In genomic region chr2:181581402-181582120, GRCm38 (mm10) we compare ENCODE assay signal across 8 mouse cellular contexts. TPM values are rescaled to one million over a fixed set of nuclear protein-coding genes. Genes with fewer than 3 reads are reported as not detected.
A peak's percentile ranks its signal among the peaks of the same experiment; 100 is the strongest.
DNase-seq lines count a peak whose midpoint lies in the region; ATAC-seq and TF ChIP-seq lines count a peak whose summit lies in the region.

No protein-coding gene starts in this region.

- H3K27ac ChIP-seq in bone marrow, adult 2 months (ENCODE audit: control insufficient read depth, insufficient read depth, low read depth, low read length, poor library complexity), result peak overlapping the region; percentile 92
- H3K27ac ChIP-seq in embryonic facial prominence, embryonic 15.5 days (replicated peaks), result peak overlapping the region; percentile 91
- H3K27ac ChIP-seq in limb, embryonic 12.5 days, result peak overlapping the region; percentile 91
- H3K27ac ChIP-seq in midbrain, embryonic 13.5 days, result peak overlapping the region; percentile 94

- TF ChIP-seq CTCF in bone marrow, adult 2 months (IDR thresholded peaks at IDR 0.05; ENCODE audit: control insufficient read depth, insufficient read depth, low read length), result peak; percentile 6; the same call in 1 of the 2 replicates

- H3K4me3 ChIP-seq in bone marrow, adult 2 months (replicated peaks; ENCODE audit: control insufficient read depth, low read depth, low read length), result peak overlapping the region; percentile 74
- H3K4me3 ChIP-seq in embryonic facial prominence, embryonic 15.5 days (replicated peaks), result peak overlapping the region; percentile 62
- H3K4me3 ChIP-seq in limb, embryonic 12.5 days (replicated peaks), result peak overlapping the region; percentile 77
- H3K4me3 ChIP-seq in midbrain, embryonic 13.5 days (replicated peaks), result peak overlapping the region; percentile 73

- peaks cover 1% of the 10 kb centered on the region; the same call in 1 of the 2 replicates for H3K4me1 ChIP-seq in bone marrow, adult 2 months (ENCODE audit: control insufficient read depth, insufficient read depth, low read length)
- peaks cover 27% of the 10 kb centered on the region for H3K4me1 ChIP-seq in embryonic facial prominence, embryonic 15.5 days
- peaks cover 8% of the 10 kb centered on the region for H3K4me1 ChIP-seq in limb, embryonic 12.5 days (replicated peaks)
- peaks cover 49% of the 10 kb centered on the region for H3K4me1 ChIP-seq in midbrain, embryonic 13.5 days (replicated peaks)

- H3K27me3 ChIP-seq in embryonic facial prominence, embryonic 15.5 days, result no peaks in the 10 kb centered on the region
- H3K27me3 ChIP-seq in limb, embryonic 12.5 days, result no peaks in the 10 kb centered on the region
- H3K27me3 ChIP-seq in midbrain, embryonic 13.5 days, result no peaks in the 10 kb centered on the region

- peak; percentile 84 for DNase-seq in A20 (ENCODE audit: low read depth, low spot score)
- peak; percentile 83 for DNase-seq in heart, adult 8-10 months (ENCODE audit: low spot score)
- peak; percentile 84 to 90 for DNase-seq in kidney, adult 8-10 months
- peak; percentile 74 to 86 for DNase-seq in spleen, adult 18-20 months

- peak overlapping the region; percentile 94 for H3K4me2 ChIP-seq in embryonic facial prominence, embryonic 15.5 days (replicated peaks)
- peak overlapping the region; percentile 90 for H3K4me2 ChIP-seq in limb, embryonic 12.5 days
- H3K4me2 ChIP-seq in midbrain, embryonic 13.5 days (replicated peaks), result peak overlapping the region; percentile 91

- under 1% methylated on average over 49 of the region's 49 CpGs for WGBS in bone marrow, adult 2 months
- under 1% methylated on average over 49 of the region's 49 CpGs for WGBS in embryonic facial prominence, embryonic 15.5 days
- under 1% methylated on average over 49 of the region's 49 CpGs for WGBS in limb, embryonic 12.5 days
- under 1% methylated on average over 49 of the region's 49 CpGs for WGBS in midbrain, embryonic 13.5 days

- peak; percentile 68; the same call in 1 of the 2 replicates for TF ChIP-seq POLR2A in bone marrow, adult 2 months (IDR thresholded peaks at IDR 0.05; ENCODE audit: borderline replicate concordance, control insufficient read depth, low read depth, low read length)

- peaks cover 31% of the 10 kb centered on the region for H3K36me3 ChIP-seq in embryonic facial prominence, embryonic 15.5 days
- H3K36me3 ChIP-seq in limb, embryonic 12.5 days, result peaks cover 37% of the 10 kb centered on the region
- peaks cover 38% of the 10 kb centered on the region for H3K36me3 ChIP-seq in midbrain, embryonic 13.5 days

- H3K9me3 ChIP-seq in embryonic facial prominence, embryonic 15.5 days (replicated peaks), result no peaks in the 10 kb centered on the region
- no peaks in the 10 kb centered on the region for H3K9me3 ChIP-seq in limb, embryonic 12.5 days
- H3K9me3 ChIP-seq in midbrain, embryonic 13.5 days, result no peaks in the 10 kb centered on the region

- H3K9ac ChIP-seq in embryonic facial prominence, embryonic 15.5 days, result peak overlapping the region; percentile 50
- peak overlapping the region; percentile 83 for H3K9ac ChIP-seq in limb, embryonic 12.5 days (replicated peaks)
- H3K9ac ChIP-seq in midbrain, embryonic 13.5 days (replicated peaks), result peak overlapping the region; percentile 93

- ATAC-seq in embryonic facial prominence, embryonic 15.5 days (ENCODE audit: insufficient number of reproducible peaks, low FRiP score, low TSS enrichment, low read depth), result peak; percentile 78
- peak; percentile 67 for ATAC-seq in limb, embryonic 12.5 days (ENCODE audit: insufficient number of reproducible peaks, insufficient read depth, low FRiP score, low TSS enrichment, low read depth)
- peak; percentile 83 for ATAC-seq in midbrain, embryonic 13.5 days

RNA-seq across cellular contexts. Expression of gene Uckl1, which starts 3.1 kb away (rescaled TPM):
- polyA plus RNA-seq in bone marrow, adult 2 months (2011; ENCODE audit: insufficient read depth, insufficient read length, low replicate concordance, missing spikeins), result 36.5 and 129 TPM in 2 replicates
- 50.7 and 55.7 TPM in 2 replicates for polyA plus RNA-seq in embryonic facial prominence, embryonic 15.5 days (2015; fragmentation: Nextera tagmentation; extraction: Ambion mirVana)
- total RNA-seq in heart, adult 8-10 months (2022), result 10 to 100 TPM; 26.8 to 39.2 (median 35.0) TPM
- polyA plus RNA-seq in limb, embryonic 12.5 days (2016; fragmentation: Nextera tagmentation; extraction: Ambion mirVana), result 37.9 and 47.6 TPM in 2 replicates
- 71.2 and 82.5 TPM in 2 replicates for polyA plus RNA-seq in midbrain, embryonic 13.5 days (2015; fragmentation: Nextera tagmentation; extraction: Ambion mirVana)

RNA-seq across cellular contexts. Expression of gene Prpf6, which starts 10.1 kb away (rescaled TPM):
- 15.7 and 27.7 TPM in 2 replicates for polyA plus RNA-seq in bone marrow, adult 2 months (2011; ENCODE audit: insufficient read depth, insufficient read length, low replicate concordance, missing spikeins)
- 60.4 and 63.6 TPM in 2 replicates for polyA plus RNA-seq in embryonic facial prominence, embryonic 15.5 days (2015; fragmentation: Nextera tagmentation; extraction: Ambion mirVana)
- total RNA-seq in heart, adult 8-10 months (2022), result 10 to 100 TPM; 34.3 to 42.6 (median 35.0) TPM
- 78.0 and 79.3 TPM in 2 replicates for polyA plus RNA-seq in limb, embryonic 12.5 days (2016; fragmentation: Nextera tagmentation; extraction: Ambion mirVana)
- polyA plus RNA-seq in midbrain, embryonic 13.5 days (2015; fragmentation: Nextera tagmentation; extraction: Ambion mirVana), result 71.7 and 72.8 TPM in 2 replicates

RNA-seq across cellular contexts. Expression of gene Zfp512b, which starts 11.0 kb away (rescaled TPM):
- 12.6 and 31.9 TPM in 2 replicates for polyA plus RNA-seq in bone marrow, adult 2 months (2011; ENCODE audit: insufficient read depth, insufficient read length, low replicate concordance, missing spikeins)
- polyA plus RNA-seq in embryonic facial prominence, embryonic 15.5 days (2015; fragmentation: Nextera tagmentation; extraction: Ambion mirVana), result 62.1 and 74.8 TPM in 2 replicates
- 10 to 100 TPM; 11.0 to 18.7 (median 14.0) TPM for total RNA-seq in heart, adult 8-10 months (2022)
- 63.5 and 69.0 TPM in 2 replicates for polyA plus RNA-seq in limb, embryonic 12.5 days (2016; fragmentation: Nextera tagmentation; extraction: Ambion mirVana)
- polyA plus RNA-seq in midbrain, embryonic 13.5 days (2015; fragmentation: Nextera tagmentation; extraction: Ambion mirVana), result 68.1 and 70.2 TPM in 2 replicates

RNA-seq across cellular contexts. Expression of gene Samd10, which starts 17.5 kb away (rescaled TPM):
- 0.75 and 6.5 TPM in 2 replicates for polyA plus RNA-seq in bone marrow, adult 2 months (2011; ENCODE audit: insufficient read depth, insufficient read length, low replicate concordance, missing spikeins)
- 13.3 and 15.6 TPM in 2 replicates for polyA plus RNA-seq in embryonic facial prominence, embryonic 15.5 days (2015; fragmentation: Nextera tagmentation; extraction: Ambion mirVana)
- total RNA-seq in heart, adult 8-10 months (2022), result 1 to 10 TPM; 1.2 to 1.6 (median 1.5) TPM
- polyA plus RNA-seq in limb, embryonic 12.5 days (2016; fragmentation: Nextera tagmentation; extraction: Ambion mirVana), result 11.6 and 13.0 TPM in 2 replicates
- polyA plus RNA-seq in midbrain, embryonic 13.5 days (2015; fragmentation: Nextera tagmentation; extraction: Ambion mirVana), result 171 and 176 TPM in 2 replicates

Comparison
In these comparisons a context has a peak if more than half of its experiments do, and no peak if none do; other contexts are left out.
1. Peak in every context shown above with its lines: DNase-seq, ATAC-seq, H3K4me3 ChIP-seq and H3K27ac ChIP-seq.